Mouse (Mus musculus) MEL (cell line): Measurements from ENCODE around the gene Akap5. TPM values are rescaled to one million over a fixed set of nuclear protein-coding genes. Genes with fewer than 3 reads are reported as not detected.
A peak's percentile ranks its signal among the peaks of the same experiment; 100 is the strongest.

ENCODE experiments used
- DNase-seq: peaks from one replicate; pipeline ENCODE4 v3.0.0; 2011; ENCODE audit warnings: low read depth, low spot score
- H3K27ac ChIP-seq: 2 replicates; pipeline ENCODE4 v1.5.1; 2012; ENCODE audit warnings: low read depth, mild to moderate bottlenecking, control low read depth, low read length, moderate library complexity; ENCODE audit not compliant: control insufficient read depth
- H3K27me3 ChIP-seq, 2 experiments: fragments of 150-350 bp in 1 of 2; sonication (generic) in 1 of 2; 2 replicates each; pipeline ENCODE4 v1.6.1; 2012; ENCODE audit warnings: low read length in 2 of 2, mild to moderate bottlenecking in 2 of 2, improper control_type of control experiment in 1 of 2, moderate library complexity in 1 of 2; ENCODE audit not compliant: insufficient read depth in 2 of 2, control insufficient read depth in 1 of 2
- H3K36me3 ChIP-seq, 2 experiments: 2 replicates each; pipeline ENCODE4 v1.6.1; 2012 to 2014; ENCODE audit warnings: low read length in 2 of 2, improper control_type of control experiment in 1 of 2, inconsistent platforms in 1 of 2, mild to moderate bottlenecking in 1 of 2; ENCODE audit not compliant: insufficient read depth in 2 of 2, control insufficient read depth in 1 of 2
- H3K4me1 ChIP-seq, 2 experiments: fragments of 150-350 bp in 1 of 2; sonication (generic) in 1 of 2; 2 replicates each; pipeline ENCODE4 v1.6.1; 2012; ENCODE audit warnings: low read length in 2 of 2, improper control_type of control experiment in 1 of 2, mild to moderate bottlenecking in 1 of 2; ENCODE audit not compliant: insufficient read depth in 2 of 2, control insufficient read depth in 1 of 2
- H3K4me3 ChIP-seq, 2 experiments: fragments of 150-350 bp in 1 of 2; sonication (generic) in 1 of 2; 2 replicates each; pipeline ENCODE4 v1.5.1; 2012; ENCODE audit warnings: low read depth in 2 of 2, low read length in 2 of 2, mild to moderate bottlenecking in 2 of 2, moderate library complexity in 2 of 2, control low read depth in 1 of 2, improper control_type of control experiment in 1 of 2; ENCODE audit not compliant: control insufficient read depth in 1 of 2, insufficient read depth in 1 of 2
- H3K79me2 ChIP-seq: 2 replicates; pipeline ENCODE4 v1.6.1; 2012; ENCODE audit warnings: mild to moderate bottlenecking, low read length, moderate library complexity; ENCODE audit not compliant: control insufficient read depth, poor library complexity, insufficient read depth
- H3K9ac ChIP-seq: 2 replicates; pipeline ENCODE4 v1.6.1; 2012; ENCODE audit warnings: low read depth, mild to moderate bottlenecking, control low read depth, low read length, moderate library complexity; ENCODE audit not compliant: control insufficient read depth, poor library complexity, severe bottlenecking
- H3K9me3 ChIP-seq: fragments of 150-350 bp; sonication (generic); replicated peaks from 2 replicates; pipeline ENCODE4 v1.6.1; 2012; ENCODE audit warnings: mild to moderate bottlenecking, low read length, improper control_type of control experiment, moderate library complexity; ENCODE audit not compliant: insufficient read depth
- CHD1 ChIP-seq: IDR thresholded peaks from 2 replicates; pipeline ENCODE4 v1.6.1; 2012; ENCODE audit warnings: low read depth, mild to moderate bottlenecking, inconsistent platforms, low read length, improper control_type of control experiment
- CHD2 ChIP-seq: IDR thresholded peaks from 2 replicates; pipeline ENCODE4 v1.6.1; 2011; ENCODE audit warnings: low read length, improper control_type of control experiment
- E2F4 ChIP-seq: IDR thresholded peaks from 2 replicates; pipeline ENCODE4 v1.6.1; 2011; ENCODE audit warnings: low read depth, low read length, improper control_type of control experiment, borderline replicate concordance
- ELF1 ChIP-seq: IDR thresholded peaks from 2 replicates; pipeline ENCODE4 v1.6.1; 2014; ENCODE audit warnings: low read depth, mild to moderate bottlenecking, inconsistent platforms, low read length, improper control_type of control experiment, moderate library complexity
- ETS1 ChIP-seq: IDR thresholded peaks from 2 replicates; pipeline ENCODE4 v1.6.1; 2012; ENCODE audit warnings: low read depth, mild to moderate bottlenecking, inconsistent platforms, low read length, improper control_type of control experiment, moderate library complexity
- GABPA ChIP-seq: IDR thresholded peaks from 2 replicates; pipeline ENCODE4 v1.6.1; 2012; ENCODE audit warnings: low read depth, mild to moderate bottlenecking, inconsistent platforms, low read length, improper control_type of control experiment, moderate library complexity
- GATA1 ChIP-seq: IDR thresholded peaks from 2 replicates; pipeline ENCODE4 v1.6.1; 2011; ENCODE audit warnings: low read depth, low read length, improper control_type of control experiment
- HCFC1 ChIP-seq: IDR thresholded peaks from 2 replicates; pipeline ENCODE4 v1.6.1; 2012; ENCODE audit warnings: low read depth, mild to moderate bottlenecking, inconsistent platforms, low read length, improper control_type of control experiment, moderate library complexity
- KAT2A ChIP-seq: conservative IDR thresholded peaks from 2 replicates; pipeline ENCODE4 v1.6.1; 2012; ENCODE audit warnings: low read depth, low read length, improper control_type of control experiment, inconsistent platforms
- MAFK ChIP-seq: IDR thresholded peaks from 2 replicates; pipeline ENCODE4 v1.6.1; 2011; ENCODE audit warnings: low read depth, mild to moderate bottlenecking, low read length, improper control_type of control experiment, borderline replicate concordance
- MAX ChIP-seq: IDR thresholded peaks from 2 replicates; pipeline ENCODE4 v1.6.1; 2011; ENCODE audit warnings: low read length, improper control_type of control experiment
- MAZ ChIP-seq: IDR thresholded peaks from 2 replicates; pipeline ENCODE4 v1.6.1; 2012; ENCODE audit warnings: low read depth, mild to moderate bottlenecking, inconsistent platforms, low read length, improper control_type of control experiment
- MEF2A ChIP-seq: IDR thresholded peaks from 2 replicates; pipeline ENCODE4 v1.6.1; 2014; ENCODE audit warnings: low read depth, mild to moderate bottlenecking, inconsistent platforms, low read length, improper control_type of control experiment; ENCODE audit not compliant: poor library complexity, insufficient replicate concordance, severe bottlenecking; ENCODE audit errors: extremely low read depth
- MXI1 ChIP-seq: IDR thresholded peaks from 2 replicates; pipeline ENCODE4 v1.6.1; 2011; ENCODE audit warnings: mild to moderate bottlenecking, low read depth, low read length, improper control_type of control experiment
- MYB ChIP-seq: IDR thresholded peaks from 2 replicates; pipeline ENCODE4 v1.6.1; 2011; ENCODE audit warnings: mild to moderate bottlenecking, low read depth, low read length, improper control_type of control experiment
- MYC ChIP-seq: IDR thresholded peaks from 2 replicates; pipeline ENCODE4 v1.6.1; 2011; ENCODE audit warnings: low read depth, mild to moderate bottlenecking, low read length, improper control_type of control experiment, moderate library complexity
- NRF1 ChIP-seq: IDR thresholded peaks from 2 replicates; pipeline ENCODE4 v1.6.1; 2014; ENCODE audit warnings: low read depth, mild to moderate bottlenecking, inconsistent platforms, low read length, improper control_type of control experiment, moderate library complexity; ENCODE audit not compliant: poor library complexity, insufficient read depth, severe bottlenecking
- POLR2A ChIP-seq, 2 experiments: IDR thresholded peaks; 2 replicates each; pipeline ENCODE4 v1.6.1; 2011 to 2012; ENCODE audit warnings: low read length in 2 of 2, mild to moderate bottlenecking in 2 of 2, control low read depth in 1 of 2, improper control_type of control experiment in 1 of 2, low read depth in 1 of 2, moderate library complexity in 1 of 2; ENCODE audit not compliant: control insufficient read depth in 1 of 2, insufficient read depth in 1 of 2, poor library complexity in 1 of 2
- POLR2AphosphoS2 ChIP-seq: IDR thresholded peaks from 2 replicates; pipeline ENCODE4 v1.6.1; 2011; ENCODE audit warnings: low read length, improper control_type of control experiment
- POLR2AphosphoS5 ChIP-seq: IDR thresholded peaks from 2 replicates; pipeline ENCODE4 v1.6.1; 2012; ENCODE audit warnings: low read depth, borderline replicate concordance, mild to moderate bottlenecking, inconsistent platforms, low read length, moderate library complexity, mixed read lengths
- RAD21 ChIP-seq: IDR thresholded peaks from 2 replicates; pipeline ENCODE4 v1.6.1; 2011; ENCODE audit warnings: mild to moderate bottlenecking, low read depth, low read length, improper control_type of control experiment
- RCOR1 ChIP-seq: IDR thresholded peaks from 2 replicates; pipeline ENCODE4 v1.6.1; 2012; ENCODE audit warnings: low read depth, mild to moderate bottlenecking, inconsistent platforms, low read length, improper control_type of control experiment
- TAL1 ChIP-seq: IDR thresholded peaks from 2 replicates; pipeline ENCODE4 v1.6.1; 2012; ENCODE audit warnings: mild to moderate bottlenecking, inconsistent platforms, low read length, moderate library complexity, mixed read lengths
- TBP ChIP-seq: IDR thresholded peaks from 2 replicates; pipeline ENCODE4 v1.8.0; 2011; ENCODE audit warnings: low read depth, low read length, improper control_type of control experiment
- TCF12 ChIP-seq: IDR thresholded peaks from 2 replicates; pipeline ENCODE4 v1.6.1; 2014; ENCODE audit warnings: low read depth, mild to moderate bottlenecking, inconsistent platforms, low read length, improper control_type of control experiment, moderate library complexity
- USF1 ChIP-seq: IDR thresholded peaks from 2 replicates; pipeline ENCODE4 v1.6.1; 2014; ENCODE audit warnings: low read depth, mild to moderate bottlenecking, inconsistent platforms, low read length, improper control_type of control experiment, moderate library complexity
- USF2 ChIP-seq, 2 experiments: IDR thresholded peaks; 2 replicates each; pipeline ENCODE4 v1.6.1; 2011 to 2012; ENCODE audit warnings: improper control_type of control experiment in 2 of 2, low read length in 2 of 2, borderline replicate concordance in 1 of 2, inconsistent platforms in 1 of 2, low read depth in 1 of 2, mild to moderate bottlenecking in 1 of 2; ENCODE audit not compliant: insufficient read depth in 1 of 2
- ZC3H11A ChIP-seq: IDR thresholded peaks from 2 replicates; pipeline ENCODE4 v1.6.1; 2012; ENCODE audit warnings: low read depth, mild to moderate bottlenecking, inconsistent platforms, low read length, improper control_type of control experiment
- ZKSCAN1 ChIP-seq: IDR thresholded peaks from 2 replicates; pipeline ENCODE4 v1.6.1; 2012; ENCODE audit warnings: low read depth, mild to moderate bottlenecking, inconsistent platforms, low read length, improper control_type of control experiment, moderate library complexity
- ZMIZ1 ChIP-seq: IDR thresholded peaks from 2 replicates; pipeline ENCODE4 v1.6.1; 2012; ENCODE audit warnings: low read depth, mild to moderate bottlenecking, inconsistent platforms, low read length, improper control_type of control experiment, moderate library complexity
- ZNF384 ChIP-seq: IDR thresholded peaks from 2 replicates; pipeline ENCODE4 v1.6.1; 2012; ENCODE audit warnings: low read depth, mild to moderate bottlenecking, inconsistent platforms, low read length, improper control_type of control experiment
- polyA plus RNA-seq, 2 experiments: library from polyadenylated mRNA; stranded (reverse) in 1 of 2; unstranded in 1 of 2; fragments of >175 nt in 1 of 2; fragments of >200 nt in 1 of 2; gene quantifications; 2 replicates each; pipeline versions ENCODE4 v1.2.1 to v1.2.4; 2012; ENCODE audit warnings: low replicate concordance in 2 of 2, low read depth in 1 of 2; ENCODE audit not compliant: insufficient read length in 2 of 2, insufficient read depth in 1 of 2, missing spikeins in 1 of 2
- total RNA-seq: library from RNA; depleted of rRNA; stranded (reverse); fragments of 300-350 nt; gene quantifications from 2 replicates; pipeline ENCODE4 v1.2.3, GENCODE M21; 2012

Akap5 gene
- total and polyA plus RNA-seq, 3 experiments: 0.65 to 0.69 TPM; not detected in 1

GRCm38 (mm10) chr12:76369978-76370830 lies 45.5 kb downstream of the Akap5 start, which contains the start of gene Zbtb1 (continued):
- TF ChIP-seq ZC3H11A: no peak
- no peak for TF ChIP-seq TBP
- TF ChIP-seq, all 39 proteins: peak for 12

GRCm38 (mm10) chr12:76370831-76371571 lies 46.3 kb downstream of the Akap5 start:
- H3K9me3 ChIP-seq: no peaks in the 10 kb centered on the region
- DNase-seq: peak; percentile 84
- H3K27me3 ChIP-seq: no peaks in the 10 kb centered on the region
- H3K27ac ChIP-seq: peak overlapping the region; percentile 97
- peak overlapping the region; percentile 87 to 94 for H3K4me3 ChIP-seq
- peaks cover 23 to 40% of the 10 kb centered on the region in 2 experiments for H3K4me1 ChIP-seq
- peaks cover 0 to 49% of the 10 kb centered on the region in 2 experiments; a peak in 2 of 4 replicates for H3K36me3 ChIP-seq
- peak overlapping the region; percentile 100 for H3K9ac ChIP-seq
- H3K79me2 ChIP-seq: peaks cover 88% of the 10 kb centered on the region
- TF ChIP-seq E2F4 (peak; percentile 20; the same call in 1 of the 2 replicates), ZC3H11A (no peak), ELF1 (no peak), ZKSCAN1 (no peak), MAZ (peak; percentile 18; the same call in 1 of the 2 replicates), ZNF384 (no peak), GABPA (no peak), GATA1 (no peak), MYB (no peak), TBP (peak; percentile 56), ETS1 (no peak), USF1 (peak; percentile 82), RCOR1 (no peak), NRF1 (no peak), MXI1 (peak; percentile 92), POLR2AphosphoS2 (no peak), POLR2A (IDR thresholded peaks at IDR 0.05; ENCODE audit: control insufficient read depth in 1 of 2, insufficient read depth in 1 of 2, low read depth in 1 of 2, low read length in 2 of 2, poor library complexity in 1 of 2) (peak; percentile 22 to 63; a peak in 2 of 4 replicates), MAFK (no peak), CHD2 (no peak), HCFC1 (no peak; the same call in 1 of the 2 replicates), POLR2AphosphoS5 (no peak), CHD1 (no peak), MEF2A (no peak), TCF12 (no peak), TAL1 (no peak), ZMIZ1 (no peak), RAD21 (no peak), MAX (peak; percentile 76; the same call in 1 of the 2 replicates), KAT2A (no peak), MYC (peak; percentile 64; the same call in 1 of the 2 replicates), USF2 (IDR thresholded peaks at IDR 0.05; ENCODE audit: borderline replicate concordance in 1 of 2, insufficient read depth in 1 of 2, low read depth in 1 of 2, low read length in 2 of 2) (no peak)
